Mouse (Mus musculus): ENCODE measurements around the gene Mob2. TPM values are rescaled to one million over a fixed set of nuclear protein-coding genes. Genes with fewer than 3 reads are reported as not detected.

Gene Mob2
- total RNA-seq, 2 experiments from 2014 or later = 28.4 to 29.9 TPM

- DNase-seq = no peak
Measured at GRCm38 (mm10) chr7:142079365-142079764, 18.5 kb upstream of the Mob2 start.

- no peak for DNase-seq
Measured at GRCm38 (mm10) chr7:142077138-142077537, 16.3 kb upstream of the Mob2 start.

- DNase-seq = no peak
Measured at GRCm38 (mm10) chr7:142074146-142074886, 13.5 kb upstream of the Mob2 start.

- no peak for DNase-seq
Measured at GRCm38 (mm10) chr7:142071717-142072116, 10.9 kb upstream of the Mob2 start.

- no peak for DNase-seq
Measured at GRCm38 (mm10) chr7:142071212-142071578, 10.3 kb upstream of the Mob2 start.

GRCm38 (mm10) chr7:142070458-142071211 lies 9.8 kb upstream of the Mob2 start:
- DNase-seq = peak; percentile 59 to 67

- no peak for DNase-seq
Measured at GRCm38 (mm10) chr7:142068429-142068828, 7.6 kb upstream of the Mob2 start.

GRCm38 (mm10) chr7:142060185-142060930 lies 507 bp downstream of the Mob2 start:
- DNase-seq = no peak

GRCm38 (mm10) chr7:142059024-142059423 lies 1.8 kb downstream of the Mob2 start:
- no peak for DNase-seq

GRCm38 (mm10) chr7:142057121-142057520 lies 3.7 kb downstream of the Mob2 start:
- DNase-seq = no peak

- no peak for DNase-seq
Measured at GRCm38 (mm10) chr7:142056601-142057061, 4.2 kb downstream of the Mob2 start.

- DNase-seq = no peak
Measured at GRCm38 (mm10) chr7:142055431-142055830, 5.4 kb downstream of the Mob2 start.

GRCm38 (mm10) chr7:142050536-142050935 lies 10.3 kb downstream of the Mob2 start:
- no peak for DNase-seq

GRCm38 (mm10) chr7:142045932-142046331 lies 14.9 kb downstream of the Mob2 start:
- DNase-seq = no peak

- DNase-seq = no peak
Measured at GRCm38 (mm10) chr7:142045344-142045743, 15.5 kb downstream of the Mob2 start.

- DNase-seq = no peak
Measured at GRCm38 (mm10) chr7:142040756-142041155, 20.1 kb downstream of the Mob2 start.

- peak in 1 of 2 experiments; percentile 34 for DNase-seq
Measured at GRCm38 (mm10) chr7:142037553-142038170, 23.2 kb downstream of the Mob2 start.

- DNase-seq = no peak
Measured at GRCm38 (mm10) chr7:142035048-142035811, 25.6 kb downstream of the Mob2 start.

- DNase-seq = no peak
Measured at GRCm38 (mm10) chr7:142034198-142034597, 26.7 kb downstream of the Mob2 start.

GRCm38 (mm10) chr7:142030073-142030472 lies 30.8 kb downstream of the Mob2 start:
- DNase-seq = no peak

- DNase-seq = no peak
Measured at GRCm38 (mm10) chr7:142025926-142026325, 34.9 kb downstream of the Mob2 start.

GRCm38 (mm10) chr7:142025196-142025595 lies 35.7 kb downstream of the Mob2 start:
- DNase-seq = no peak

All from layer of hippocampus, postnatal 36 days (tissue).